Mouse (Mus musculus): Measurements from ENCODE around the gene Luc7l2. TPM values are rescaled to one million over a fixed set of nuclear protein-coding genes. Genes with fewer than 3 reads are reported as not detected.

Gene Luc7l2
- polyA plus RNA-seq (2012; rRNA removed): 24.3 and 28.2 TPM in 2 replicates

- H3K4me1 ChIP-seq (ENCODE audit: control insufficient read depth, insufficient read depth, insufficient read length): no peaks in the 10 kb centered on the region; the same call in 1 of the 2 replicates
- TF ChIP-seq POLR2A (IDR thresholded peaks at IDR 0.05; ENCODE audit: low read depth, low read length): peak; percentile 78
- TF ChIP-seq CTCF (IDR thresholded peaks at IDR 0.05; ENCODE audit: extremely low read depth, insufficient read depth, insufficient read length, insufficient replicate concordance): no peak
- under 1% methylated on average over 88 of the region's 98 CpGs for WGBS
- H3K36me3 ChIP-seq (ENCODE audit: control insufficient read depth, insufficient read depth, low read length): peaks cover 1% of the 10 kb centered on the region; the same call in 1 of the 2 replicates
- peak within 1 kb of the TSS; percentile 94 for H3K4me3 ChIP-seq (ENCODE audit: extremely low read depth, insufficient read depth, insufficient read length)
- no peaks in the 10 kb centered on the region for H3K27me3 ChIP-seq (ENCODE audit: control insufficient read depth, insufficient read depth, low read length)
- DNase-seq (ENCODE audit: low read depth in 1 of 2, low spot score in 2 of 2): peak; percentile 92 to 96
- H3K27ac ChIP-seq (ENCODE audit: insufficient read depth, low read length): peak within 1 kb of the TSS; percentile 99
Observed at GRCm38 (mm10) chr6:38551062-38551988, at the start of gene Luc7l2. Gene Luc7l2, plus strand, starts transcription at chr6:38551334.

- 96% methylated on average over 1 of the region's 1 CpGs for WGBS
- no peaks in the 10 kb centered on the region for H3K36me3 ChIP-seq (ENCODE audit: control insufficient read depth, insufficient read depth, low read length)
- H3K27ac ChIP-seq (ENCODE audit: insufficient read depth, low read length): no peak overlapping the region
- no peak for DNase-seq (ENCODE audit: low read depth in 1 of 2, low spot score in 2 of 2)
- TF ChIP-seq CTCF (IDR thresholded peaks at IDR 0.05; ENCODE audit: extremely low read depth, insufficient read depth, insufficient read length, insufficient replicate concordance) (no peak), POLR2A (IDR thresholded peaks at IDR 0.05; ENCODE audit: low read depth, low read length) (no peak)
- H3K4me3 ChIP-seq (ENCODE audit: extremely low read depth, insufficient read depth, insufficient read length): no peak overlapping the region
- H3K4me1 ChIP-seq (ENCODE audit: control insufficient read depth, insufficient read depth, insufficient read length): no peaks in the 10 kb centered on the region
- H3K27me3 ChIP-seq (ENCODE audit: control insufficient read depth, insufficient read depth, low read length): no peaks in the 10 kb centered on the region
Observed at GRCm38 (mm10) chr6:38512096-38512495, 39.0 kb upstream of the Luc7l2 start.

GRCm38 (mm10) chr6:38512830-38513229 lies 38.3 kb upstream of the Luc7l2 start:
- Histone ChIP-seq H3K4me3 (ENCODE audit: extremely low read depth, insufficient read depth, insufficient read length) (no peak overlapping the region), H3K27ac (ENCODE audit: insufficient read depth, low read length) (no peak overlapping the region), H3K36me3 (ENCODE audit: control insufficient read depth, insufficient read depth, low read length) (no peaks in the 10 kb centered on the region), H3K27me3 (ENCODE audit: control insufficient read depth, insufficient read depth, low read length) (no peaks in the 10 kb centered on the region), H3K4me1 (ENCODE audit: control insufficient read depth, insufficient read depth, insufficient read length) (no peaks in the 10 kb centered on the region)
- no peak for DNase-seq (ENCODE audit: low read depth in 1 of 2, low spot score in 2 of 2)
- TF ChIP-seq POLR2A (IDR thresholded peaks at IDR 0.05; ENCODE audit: low read depth, low read length) (no peak), CTCF (IDR thresholded peaks at IDR 0.05; ENCODE audit: extremely low read depth, insufficient read depth, insufficient read length, insufficient replicate concordance) (no peak)

- no peak overlapping the region for H3K4me3 ChIP-seq (ENCODE audit: extremely low read depth, insufficient read depth, insufficient read length)
- H3K27ac ChIP-seq (ENCODE audit: insufficient read depth, low read length): no peak overlapping the region
- no peak for DNase-seq (ENCODE audit: low read depth in 1 of 2, low spot score in 2 of 2)
- WGBS: 92% methylated on average over 4 of the region's 4 CpGs
- H3K27me3 ChIP-seq (ENCODE audit: control insufficient read depth, insufficient read depth, low read length): no peaks in the 10 kb centered on the region
- no peaks in the 10 kb centered on the region for H3K36me3 ChIP-seq (ENCODE audit: control insufficient read depth, insufficient read depth, low read length)
- H3K4me1 ChIP-seq (ENCODE audit: control insufficient read depth, insufficient read depth, insufficient read length): no peaks in the 10 kb centered on the region
- no peak for TF ChIP-seq POLR2A (IDR thresholded peaks at IDR 0.05; ENCODE audit: low read depth, low read length)
Observed at GRCm38 (mm10) chr6:38515201-38515600, 35.9 kb upstream of the Luc7l2 start.

- no peaks in the 10 kb centered on the region for H3K4me1 ChIP-seq (ENCODE audit: control insufficient read depth, insufficient read depth, insufficient read length)
- 47% methylated on average over 8 of the region's 8 CpGs for WGBS
- H3K27me3 ChIP-seq (ENCODE audit: control insufficient read depth, insufficient read depth, low read length): no peaks in the 10 kb centered on the region
- H3K4me3 ChIP-seq (ENCODE audit: extremely low read depth, insufficient read depth, insufficient read length): no peak overlapping the region
- no peaks in the 10 kb centered on the region; the same call in 1 of the 2 replicates for H3K36me3 ChIP-seq (ENCODE audit: control insufficient read depth, insufficient read depth, low read length)
- DNase-seq (ENCODE audit: low read depth in 1 of 2, low spot score in 2 of 2): no peak
- no peak for TF ChIP-seq CTCF (IDR thresholded peaks at IDR 0.05; ENCODE audit: extremely low read depth, insufficient read depth, insufficient read length, insufficient replicate concordance)
- TF ChIP-seq POLR2A (IDR thresholded peaks at IDR 0.05; ENCODE audit: low read depth, low read length): no peak
- H3K27ac ChIP-seq (ENCODE audit: insufficient read depth, low read length): no peak overlapping the region
Observed at GRCm38 (mm10) chr6:38523851-38524250, 27.3 kb upstream of the Luc7l2 start.

- Histone ChIP-seq H3K27ac (ENCODE audit: insufficient read depth, low read length) (peak overlapping the region; percentile 3; the same call in 1 of the 2 replicates), H3K36me3 (ENCODE audit: control insufficient read depth, insufficient read depth, low read length) (no peaks in the 10 kb centered on the region), H3K27me3 (ENCODE audit: control insufficient read depth, insufficient read depth, low read length) (no peaks in the 10 kb centered on the region)
Observed at GRCm38 (mm10) chr6:38531211-38531820, 19.8 kb upstream of the Luc7l2 start.

More at GRCm38 (mm10) chr6:38531211-38531820, 19.8 kb upstream of the Luc7l2 start:
- TF ChIP-seq CTCF (IDR thresholded peaks at IDR 0.05; ENCODE audit: extremely low read depth, insufficient read depth, insufficient read length, insufficient replicate concordance) (no peak), POLR2A (IDR thresholded peaks at IDR 0.05; ENCODE audit: low read depth, low read length) (no peak)
- Histone ChIP-seq H3K4me3 (ENCODE audit: extremely low read depth, insufficient read depth, insufficient read length) (no peak overlapping the region), H3K4me1 (ENCODE audit: control insufficient read depth, insufficient read depth, insufficient read length) (no peaks in the 10 kb centered on the region)
- WGBS: 40% methylated on average over 5 of the region's 5 CpGs
- no peak for DNase-seq (ENCODE audit: low read depth in 1 of 2, low spot score in 2 of 2)
